Mouse (Mus musculus): ENCODE data around the gene Krtap31-2. TPM values are rescaled to one million over a fixed set of nuclear protein-coding genes. Genes with fewer than 3 reads are reported as not detected.

The Krtap31-2 gene
- not detected in 2 replicates for polyA plus RNA-seq (2014; fragmentation: Nextera tagmentation; extraction: Ambion mirVana)

DNA sequence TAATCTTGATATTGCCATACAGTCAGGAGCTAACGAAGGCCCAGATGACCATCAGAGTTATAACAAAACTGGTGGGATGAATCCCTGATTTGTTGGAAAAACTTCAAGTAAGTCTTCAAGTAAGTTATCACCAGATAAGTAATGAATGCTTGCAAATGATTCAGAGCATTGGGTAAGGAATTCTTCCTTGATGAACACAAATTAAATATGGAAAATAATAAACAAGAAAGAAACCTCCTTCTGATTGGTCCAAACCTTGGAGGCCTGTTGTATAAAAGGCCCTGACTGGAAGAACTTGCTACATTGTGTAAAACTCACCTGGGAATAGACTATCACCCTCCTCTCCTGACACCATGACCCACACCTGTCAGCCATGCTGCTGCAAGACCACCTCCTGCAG is at the start of gene Krtap31-2:
TSS of gene Krtap31-2 (plus strand) at position 301 of the 400 bp plus-strand sequence.
- Histone ChIP-seq H3K4me2 (ENCODE audit: low read length) (no peak within 1 kb of the TSS), H3K4me3 (ENCODE audit: low read depth, low read length) (no peak within 1 kb of the TSS), H3K9ac (ENCODE audit: low read length) (no peak within 1 kb of the TSS), H3K9me3 (ENCODE audit: control insufficient read depth, low read length) (no peaks in the 10 kb centered on the region), H3K36me3 (ENCODE audit: control insufficient read depth, insufficient read depth, low read length) (no peaks in the 10 kb centered on the region), H3K27ac (ENCODE audit: low read depth) (no peak within 1 kb of the TSS), H3K27me3 (replicated peaks; ENCODE audit: control insufficient read depth, insufficient read depth, low read length) (no peaks in the 10 kb centered on the region), H3K4me1 (replicated peaks; ENCODE audit: control insufficient read depth, insufficient read depth, low read length) (no peaks in the 10 kb centered on the region)
- no peak for DNase-seq (ENCODE audit: low spot score)
- ATAC-seq (replicated peaks; ENCODE audit: low FRiP score, low TSS enrichment, low read depth): no peak
- WGBS: 91% methylated on average over 1 of the region's 1 CpGs

DNA sequence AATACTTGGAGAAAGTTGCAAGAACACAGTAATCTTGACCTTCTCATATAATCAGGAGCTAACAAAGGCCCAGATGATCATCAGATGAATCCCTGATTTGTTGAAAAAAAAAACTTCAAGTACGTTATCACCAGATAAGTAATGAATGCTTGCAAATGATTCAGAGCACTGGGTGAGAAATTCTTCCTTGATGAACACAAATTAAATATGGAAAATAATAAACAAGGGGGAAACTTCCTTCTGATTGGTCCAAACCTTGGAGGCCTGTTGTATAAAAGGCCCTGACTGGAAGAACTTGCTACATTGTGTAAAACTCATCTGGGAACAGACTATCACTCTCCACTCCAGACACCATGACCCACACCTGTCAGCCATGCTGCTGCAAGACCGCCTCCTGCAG is 28.5 kb upstream of the Krtap31-2 start, which contains the start of gene Krtap31-1:
TSS of gene Krtap31-1 (plus strand) at position 301 of the 400 bp plus-strand sequence.
- no peaks in the 10 kb centered on the region for H3K27me3 ChIP-seq (replicated peaks; ENCODE audit: control insufficient read depth, insufficient read depth, low read length)

DNA sequence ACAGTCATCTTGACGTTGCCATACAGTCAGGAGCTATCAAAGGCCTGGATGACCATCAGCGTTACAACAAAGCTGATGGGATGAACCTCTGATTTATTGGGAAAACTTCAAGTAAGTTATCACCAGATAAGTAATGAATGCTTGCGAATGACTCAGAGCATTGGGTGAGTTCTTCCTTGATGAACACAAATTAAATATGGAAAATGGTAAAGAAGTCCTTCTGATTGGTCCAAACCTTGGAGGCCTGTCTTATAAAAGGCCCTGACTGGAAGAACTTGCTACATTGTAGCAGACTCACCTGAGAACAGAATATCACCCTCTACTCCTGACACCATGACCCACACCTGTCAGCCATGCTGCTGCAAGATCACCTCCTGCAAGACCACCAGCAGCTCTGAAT is 21.6 kb upstream of the Krtap31-2 start, which contains the start of gene Gm11565:
TSS of gene Gm11565 (plus strand) at position 301 of the 400 bp plus-strand sequence.
- 86% methylated on average over 3 of the region's 3 CpGs for WGBS
- no peaks in the 10 kb centered on the region for H3K9me3 ChIP-seq (ENCODE audit: control insufficient read depth, low read length)
- ATAC-seq (replicated peaks; ENCODE audit: low FRiP score, low TSS enrichment, low read depth): no peak

More for the DNA sequence above, 28.5 kb upstream of the Krtap31-2 start, which contains the start of gene Krtap31-1:
- no peak within 1 kb of the TSS for H3K4me3 ChIP-seq (ENCODE audit: low read depth, low read length)
- H3K4me1 ChIP-seq (replicated peaks; ENCODE audit: control insufficient read depth, insufficient read depth, low read length): no peaks in the 10 kb centered on the region
- no peak within 1 kb of the TSS for H3K4me2 ChIP-seq (ENCODE audit: low read length)
- ATAC-seq (replicated peaks; ENCODE audit: low FRiP score, low TSS enrichment, low read depth): no peak
- H3K36me3 ChIP-seq (ENCODE audit: control insufficient read depth, insufficient read depth, low read length): no peaks in the 10 kb centered on the region
- H3K27ac ChIP-seq (ENCODE audit: low read depth): no peak within 1 kb of the TSS
- no peak within 1 kb of the TSS for H3K9ac ChIP-seq (ENCODE audit: low read length)
- DNase-seq (ENCODE audit: low spot score): no peak
- 73% methylated on average over 2 of the region's 2 CpGs for WGBS
- no peaks in the 10 kb centered on the region for H3K9me3 ChIP-seq (ENCODE audit: control insufficient read depth, low read length)

DNA sequence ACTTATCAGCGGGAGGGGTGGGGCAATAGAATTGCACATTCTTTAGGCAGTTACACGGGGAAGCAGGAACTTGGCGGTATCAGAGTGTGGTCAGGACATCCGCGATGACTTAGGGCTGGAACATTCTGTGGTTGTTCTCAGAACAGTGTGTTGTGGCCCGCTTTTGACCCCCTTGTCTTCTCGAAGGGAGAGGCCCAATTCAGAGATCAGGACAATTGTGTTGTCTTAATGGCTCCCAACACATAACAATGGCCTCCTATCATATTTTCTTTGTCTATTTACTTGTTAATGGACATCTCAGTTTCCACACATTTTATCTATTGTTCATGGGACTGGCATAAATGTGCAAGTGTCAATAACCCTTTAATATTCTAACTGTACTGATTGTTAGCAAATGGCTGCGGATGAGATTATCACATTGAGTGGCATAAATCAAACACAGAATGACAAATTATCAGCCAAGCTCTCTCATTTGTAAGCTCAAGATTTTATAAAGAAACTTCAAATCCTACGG is 1.7 kb downstream of the Krtap31-2 start:
- no peak for ATAC-seq (replicated peaks; ENCODE audit: low FRiP score, low TSS enrichment, low read depth)
- 87% methylated on average over 9 of the region's 9 CpGs for WGBS

More for the DNA sequence above, 21.6 kb upstream of the Krtap31-2 start, which contains the start of gene Gm11565:
- H3K27ac ChIP-seq (ENCODE audit: low read depth): no peak within 1 kb of the TSS
- no peak within 1 kb of the TSS for H3K9ac ChIP-seq (ENCODE audit: low read length)
- H3K4me3 ChIP-seq (ENCODE audit: low read depth, low read length): no peak within 1 kb of the TSS
- no peak within 1 kb of the TSS for H3K4me2 ChIP-seq (ENCODE audit: low read length)
- no peaks in the 10 kb centered on the region for H3K36me3 ChIP-seq (ENCODE audit: control insufficient read depth, insufficient read depth, low read length)
- no peaks in the 10 kb centered on the region for H3K27me3 ChIP-seq (replicated peaks; ENCODE audit: control insufficient read depth, insufficient read depth, low read length)
- no peak for DNase-seq (ENCODE audit: low spot score)
- no peaks in the 10 kb centered on the region for H3K4me1 ChIP-seq (replicated peaks; ENCODE audit: control insufficient read depth, insufficient read depth, low read length)

DNA sequence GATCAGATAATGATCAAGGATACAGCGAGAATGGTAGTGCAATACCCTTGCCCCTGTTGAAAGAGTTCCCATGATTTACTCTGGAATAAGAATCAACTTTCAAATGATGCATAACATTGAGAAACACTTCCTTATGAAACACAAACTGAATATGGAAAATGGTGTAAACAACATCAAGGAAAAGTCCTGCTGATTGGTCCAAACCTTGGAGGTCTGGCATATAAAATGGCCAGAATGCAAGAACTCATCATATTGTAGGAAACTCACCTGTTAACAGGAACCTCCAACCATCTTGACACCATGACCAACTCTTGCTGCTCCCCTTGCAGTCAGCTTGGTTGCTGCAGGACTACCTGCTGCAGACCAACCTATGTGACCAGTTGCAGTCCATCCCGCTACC is 12.1 kb downstream of the Krtap31-2 start, which contains the start of gene Krtap9-5:
TSS of gene Krtap9-5 (plus strand) at position 301 of the 400 bp plus-strand sequence.
- no peaks in the 10 kb centered on the region for H3K36me3 ChIP-seq (ENCODE audit: control insufficient read depth, insufficient read depth, low read length)
- no peak within 1 kb of the TSS for H3K9ac ChIP-seq (ENCODE audit: low read length)
- no peak within 1 kb of the TSS for H3K4me3 ChIP-seq (ENCODE audit: low read depth, low read length)
- no peaks in the 10 kb centered on the region for H3K27me3 ChIP-seq (replicated peaks; ENCODE audit: control insufficient read depth, insufficient read depth, low read length)
- 89% methylated on average over 2 of the region's 2 CpGs for whole genome bisulfite sequencing
- DNase-seq (ENCODE audit: low spot score) (no peak), ATAC-seq (replicated peaks; ENCODE audit: low FRiP score, low TSS enrichment, low read depth) (no peak)
- no peaks in the 10 kb centered on the region for H3K4me1 ChIP-seq (replicated peaks; ENCODE audit: control insufficient read depth, insufficient read depth, low read length)
- no peak within 1 kb of the TSS for H3K27ac ChIP-seq (ENCODE audit: low read depth)
- no peak within 1 kb of the TSS for H3K4me2 ChIP-seq (ENCODE audit: low read length)
- H3K9me3 ChIP-seq (ENCODE audit: control insufficient read depth, low read length): no peaks in the 10 kb centered on the region

More for the DNA sequence above, 1.7 kb downstream of the Krtap31-2 start:
- H3K27ac ChIP-seq (ENCODE audit: low read depth): no peak overlapping the region
- no peaks in the 10 kb centered on the region for H3K4me1 ChIP-seq (replicated peaks; ENCODE audit: control insufficient read depth, insufficient read depth, low read length)
- H3K4me3 ChIP-seq (ENCODE audit: low read depth, low read length): no peak overlapping the region
- H3K27me3 ChIP-seq (replicated peaks; ENCODE audit: control insufficient read depth, insufficient read depth, low read length): no peaks in the 10 kb centered on the region
- no peaks in the 10 kb centered on the region for H3K36me3 ChIP-seq (ENCODE audit: control insufficient read depth, insufficient read depth, low read length)
- no peak overlapping the region for H3K9ac ChIP-seq (ENCODE audit: low read length)
- no peak for DNase-seq (ENCODE audit: low spot score)
- no peaks in the 10 kb centered on the region for H3K9me3 ChIP-seq (ENCODE audit: control insufficient read depth, low read length)
- no peak overlapping the region for H3K4me2 ChIP-seq (ENCODE audit: low read length)

DNA sequence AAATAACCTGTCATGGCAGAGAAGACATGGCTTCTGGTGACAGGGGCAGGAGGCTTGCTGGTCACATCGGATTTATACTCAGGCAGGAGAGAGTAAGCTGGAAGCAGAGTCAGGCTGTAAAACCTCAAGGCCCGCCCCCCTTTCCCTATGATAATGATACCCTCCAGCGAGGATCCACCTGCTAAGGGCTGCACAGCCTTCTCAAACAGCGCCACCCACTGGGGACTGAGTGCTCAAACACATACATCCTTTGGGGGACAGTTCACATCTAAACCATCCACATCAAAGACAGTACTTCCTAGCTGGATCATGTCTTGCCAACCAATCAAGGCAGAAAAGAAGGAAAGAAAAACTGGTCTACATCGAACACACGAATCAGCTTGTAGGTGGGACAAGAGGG is 28.1 kb downstream of the Krtap31-2 start:
- H3K4me2 ChIP-seq (ENCODE audit: low read length): no peak overlapping the region
- no peak overlapping the region for H3K4me3 ChIP-seq (ENCODE audit: low read depth, low read length)
- WGBS: 60% methylated on average over 6 of the region's 6 CpGs
- no peak overlapping the region for H3K27ac ChIP-seq (ENCODE audit: low read depth)
- H3K4me1 ChIP-seq (replicated peaks; ENCODE audit: control insufficient read depth, insufficient read depth, low read length): no peaks in the 10 kb centered on the region
- no peaks in the 10 kb centered on the region for H3K27me3 ChIP-seq (replicated peaks; ENCODE audit: control insufficient read depth, insufficient read depth, low read length)
- H3K9ac ChIP-seq (ENCODE audit: low read length): no peak overlapping the region
- DNase-seq (ENCODE audit: low spot score) (no peak), ATAC-seq (replicated peaks; ENCODE audit: low FRiP score, low TSS enrichment, low read depth) (no peak)
- no peaks in the 10 kb centered on the region for H3K9me3 ChIP-seq (ENCODE audit: control insufficient read depth, low read length)
- no peaks in the 10 kb centered on the region for H3K36me3 ChIP-seq (ENCODE audit: control insufficient read depth, insufficient read depth, low read length)

DNA sequence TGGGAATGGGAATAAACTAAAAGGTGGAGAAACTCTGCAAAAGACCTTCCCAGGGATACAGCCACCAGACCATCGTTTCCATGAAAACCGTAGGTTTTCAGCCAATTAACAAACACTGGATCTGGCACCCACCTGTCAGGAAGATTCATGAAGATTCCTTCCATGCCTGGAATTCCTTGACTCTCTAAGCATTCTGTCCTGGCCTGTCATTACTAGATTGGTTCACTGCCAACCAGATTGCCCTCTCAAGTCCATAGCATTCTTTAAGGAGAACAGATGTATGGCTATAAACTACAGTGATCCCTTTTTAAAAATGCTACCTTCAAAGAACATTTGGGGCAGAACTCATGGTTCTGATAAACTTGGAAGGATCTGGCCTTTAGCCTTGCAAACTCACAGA is 29.9 kb downstream of the Krtap31-2 start:
- H3K9me3 ChIP-seq (ENCODE audit: control insufficient read depth, low read length): no peaks in the 10 kb centered on the region
- H3K36me3 ChIP-seq (ENCODE audit: control insufficient read depth, insufficient read depth, low read length): no peaks in the 10 kb centered on the region
- H3K9ac ChIP-seq (ENCODE audit: low read length): no peak overlapping the region
- H3K27me3 ChIP-seq (replicated peaks; ENCODE audit: control insufficient read depth, insufficient read depth, low read length): no peaks in the 10 kb centered on the region
- no peak for ATAC-seq (replicated peaks; ENCODE audit: low FRiP score, low TSS enrichment, low read depth)
- 8% methylated on average over 2 of the region's 2 CpGs for WGBS
- H3K4me1 ChIP-seq (replicated peaks; ENCODE audit: control insufficient read depth, insufficient read depth, low read length): no peaks in the 10 kb centered on the region
- DNase-seq (ENCODE audit: low spot score): no peak
- no peak overlapping the region for H3K4me3 ChIP-seq (ENCODE audit: low read depth, low read length)
- H3K4me2 ChIP-seq (ENCODE audit: low read length): no peak overlapping the region
- no peak overlapping the region for H3K27ac ChIP-seq (ENCODE audit: low read depth)

DNA sequence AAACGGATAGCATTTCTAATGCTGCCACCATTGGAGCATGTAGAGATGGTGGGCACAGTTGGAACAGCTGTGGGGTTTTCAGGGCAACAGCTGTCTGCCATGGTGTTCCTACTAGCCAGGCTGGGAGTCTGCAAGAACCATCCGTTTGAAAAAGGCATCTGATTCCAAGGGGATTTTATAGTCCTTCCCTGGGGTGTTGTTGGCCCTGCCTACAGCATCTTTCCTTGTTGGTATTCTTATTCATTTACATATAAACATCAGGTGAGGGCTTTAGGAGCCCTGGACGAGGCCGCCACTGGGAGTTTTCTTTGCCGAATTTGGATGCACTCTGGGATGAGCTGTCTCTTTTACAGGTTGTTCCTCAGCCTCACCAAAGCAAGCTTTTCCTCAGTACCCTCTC is 42.9 kb downstream of the Krtap31-2 start, which contains the start of gene Krtap29-1:
TSS of gene Krtap29-1 (minus strand) at position 101 of the 400 bp plus-strand sequence.
- DNase-seq (ENCODE audit: low spot score) (no peak), ATAC-seq (replicated peaks; ENCODE audit: low FRiP score, low TSS enrichment, low read depth) (no peak)
- Histone ChIP-seq H3K27ac (ENCODE audit: low read depth) (no peak within 1 kb of the TSS), H3K9ac (ENCODE audit: low read length) (no peak within 1 kb of the TSS), H3K4me2 (ENCODE audit: low read length) (no peak within 1 kb of the TSS), H3K4me1 (replicated peaks; ENCODE audit: control insufficient read depth, insufficient read depth, low read length) (no peaks in the 10 kb centered on the region), H3K27me3 (replicated peaks; ENCODE audit: control insufficient read depth, insufficient read depth, low read length) (no peaks in the 10 kb centered on the region), H3K9me3 (ENCODE audit: control insufficient read depth, low read length) (no peaks in the 10 kb centered on the region), H3K4me3 (ENCODE audit: low read depth, low read length) (no peak within 1 kb of the TSS), H3K36me3 (ENCODE audit: control insufficient read depth, insufficient read depth, low read length) (no peaks in the 10 kb centered on the region)
- WGBS: 65% methylated on average over 5 of the region's 5 CpGs

DNA sequence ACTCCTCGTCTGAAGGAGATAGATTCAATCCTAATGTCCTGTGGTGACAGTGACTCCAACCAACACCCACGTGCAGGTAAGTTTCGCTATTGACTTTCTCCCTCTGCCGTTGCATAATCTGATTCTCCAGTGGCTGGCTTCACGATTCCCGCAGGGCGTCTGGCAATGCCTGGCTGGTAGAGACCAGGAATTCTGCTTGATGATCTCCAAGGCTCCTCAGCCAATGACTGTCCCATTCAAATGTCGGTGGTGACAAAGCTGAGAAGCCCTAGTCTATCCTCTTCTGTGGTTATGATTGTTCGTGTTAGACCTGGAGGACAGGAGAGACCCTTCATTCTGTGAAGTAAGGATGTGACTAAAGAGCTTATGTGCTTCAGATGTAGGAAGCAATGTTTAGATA is 46.6 kb downstream of the Krtap31-2 start:
- WGBS: 84% methylated on average over 9 of the region's 9 CpGs
- no peak overlapping the region for H3K4me3 ChIP-seq (ENCODE audit: low read depth, low read length)
- no peaks in the 10 kb centered on the region for H3K27me3 ChIP-seq (replicated peaks; ENCODE audit: control insufficient read depth, insufficient read depth, low read length)
- DNase-seq (ENCODE audit: low spot score) (no peak), ATAC-seq (replicated peaks; ENCODE audit: low FRiP score, low TSS enrichment, low read depth) (no peak)
- H3K9ac ChIP-seq (ENCODE audit: low read length): no peak overlapping the region
- H3K4me2 ChIP-seq (ENCODE audit: low read length): no peak overlapping the region
- no peak overlapping the region for H3K27ac ChIP-seq (ENCODE audit: low read depth)
- no peaks in the 10 kb centered on the region for H3K36me3 ChIP-seq (ENCODE audit: control insufficient read depth, insufficient read depth, low read length)
- no peaks in the 10 kb centered on the region for H3K9me3 ChIP-seq (ENCODE audit: control insufficient read depth, low read length)
- H3K4me1 ChIP-seq (replicated peaks; ENCODE audit: control insufficient read depth, insufficient read depth, low read length): no peaks in the 10 kb centered on the region

Data from intestine, embryonic 14.5 days (tissue).